In the genomic region with DNA sequence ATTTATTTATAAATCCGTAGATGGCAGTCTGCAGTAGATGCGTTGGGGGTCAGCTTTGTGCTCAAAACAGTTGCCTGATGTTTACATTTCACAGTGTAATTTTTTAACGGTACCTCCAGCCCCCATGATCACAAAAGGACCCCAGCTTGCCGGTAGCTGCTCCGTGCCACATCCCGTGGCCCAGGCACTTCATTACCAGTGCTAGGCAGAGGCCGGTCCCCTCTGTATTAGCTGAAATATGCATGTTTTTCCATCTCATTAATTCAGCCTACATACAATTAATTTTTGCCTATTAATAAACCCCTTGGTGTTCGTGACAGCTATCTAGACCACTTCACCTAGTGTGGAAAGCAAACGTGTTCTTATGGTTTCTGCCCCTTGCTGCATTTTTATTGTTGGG, we compare ENCODE assay signal across 13 mouse cellular contexts.
"Had no signal": no experiment of that assay in that cellular context is flagged by ENCODE, and none has a peak within 500 bp of the region (broad histone marks: within the 10 kb centered on the region; RNA-seq: fewer than 3 reads in every experiment).

No protein-coding gene starts in this region.

- H3K4me1 ChIP-seq: intestine, embryonic 15.5 days; liver, embryonic 15.5 days had no signal

- ATAC-seq: intestine, embryonic 15.5 days; lung, postnatal 0 days had no signal

- H3K27me3 ChIP-seq: intestine, embryonic 15.5 days; liver, embryonic 15.5 days had no signal

- H3K4me2 ChIP-seq: intestine, embryonic 15.5 days; liver, embryonic 11.5 days; liver, embryonic 15.5 days had no signal

- DNase-seq: kidney, adult 18-20 months; kidney, postnatal 10 days; lung, adult 2 months; lung, postnatal 36 days; right cerebral cortex, adult 18-20 months; right cerebral cortex, postnatal 25 days; thymus, postnatal 4 days had no signal

- H3K27ac ChIP-seq: intestine, embryonic 15.5 days; left cerebral cortex, adult 2 months; limb, embryonic 10.5 days; liver, embryonic 15.5 days had no signal

- H3K9ac ChIP-seq: intestine, embryonic 15.5 days; liver, embryonic 15.5 days had no signal

- H3K4me3 ChIP-seq: intestine, embryonic 15.5 days; left cerebral cortex, adult 2 months; limb, embryonic 10.5 days; liver, embryonic 15.5 days had no signal

- H3K36me3 ChIP-seq: intestine, embryonic 15.5 days; limb, embryonic 10.5 days; liver, embryonic 15.5 days had no signal

- H3K9me3 ChIP-seq: intestine, embryonic 15.5 days; limb, embryonic 10.5 days; liver, embryonic 15.5 days had no signal
